Mouse (Mus musculus): ENCODE data around the gene Phc3.

- TF ChIP-seq CTCF (IDR thresholded peaks at IDR 0.05; ENCODE audit: low read depth) (no peak), EP300 (IDR thresholded peaks at IDR 0.05; ENCODE audit: low read depth) (no peak)
Observed at GRCm38 (mm10) chr3:30896721-30897120, 72.5 kb downstream of the Phc3 start.

Measured in liver, embryonic 14.5 days (tissue).